Mouse (Mus musculus): ENCODE measurements at regions not wholly inside any gene's neighbourhood (a gene's known extent, or its start where the extent isn't known, plus 50 kb on each side); places are given as distances from the start of the nearest gene placed in this dataset.
"Not testable (repeated sequence)": the region's sequence is repeated elsewhere in the genome, so short reads cannot be mapped to it uniquely, and the experiment has no call there.

- DNase-seq (ENCODE audit: inconsistent ontology term) = peak; percentile 44
Observed at GRCm38 (mm10) chr14:87215099-87215498, 74.1 kb upstream of the Diaph3 start.

- DNase-seq (ENCODE audit: inconsistent ontology term) = no peak
Observed at GRCm38 (mm10) chr14:87217042-87217441, 76.0 kb upstream of the Diaph3 start.

DNA sequence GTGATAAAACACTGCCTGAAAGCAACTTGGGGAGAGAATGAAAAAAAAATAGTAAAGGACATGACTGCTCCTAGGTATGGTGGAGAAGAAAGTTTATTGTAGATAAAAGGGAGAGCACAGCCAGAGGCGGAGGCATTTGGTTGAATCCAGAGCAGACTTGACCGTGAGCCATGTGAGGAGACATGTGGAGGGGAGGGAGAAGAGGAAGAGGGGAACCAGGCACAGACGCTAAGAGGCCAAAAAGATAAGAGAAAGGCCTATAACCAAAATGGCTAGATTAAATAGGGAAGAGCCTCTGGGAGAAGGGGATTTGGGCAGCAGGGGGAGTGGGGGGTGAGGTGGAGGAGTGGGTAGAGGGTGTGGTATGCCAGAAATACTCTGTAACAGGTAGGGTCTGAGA, 78.9 kb upstream of the Diaph3 start:
- DNase-seq (ENCODE audit: inconsistent ontology term) = no peak

GRCm38 (mm10) chr14:87224870-87225269, 83.8 kb upstream of the Diaph3 start:
- DNase-seq (ENCODE audit: inconsistent ontology term) = no peak

GRCm38 (mm10) chr14:87249258-87249657, 108.2 kb upstream of the Diaph3 start:
- DNase-seq (ENCODE audit: inconsistent ontology term) = no peak

- no peak for DNase-seq (ENCODE audit: inconsistent ontology term)
Observed at GRCm38 (mm10) chr14:87255484-87256208, 114.6 kb upstream of the Diaph3 start.

DNA sequence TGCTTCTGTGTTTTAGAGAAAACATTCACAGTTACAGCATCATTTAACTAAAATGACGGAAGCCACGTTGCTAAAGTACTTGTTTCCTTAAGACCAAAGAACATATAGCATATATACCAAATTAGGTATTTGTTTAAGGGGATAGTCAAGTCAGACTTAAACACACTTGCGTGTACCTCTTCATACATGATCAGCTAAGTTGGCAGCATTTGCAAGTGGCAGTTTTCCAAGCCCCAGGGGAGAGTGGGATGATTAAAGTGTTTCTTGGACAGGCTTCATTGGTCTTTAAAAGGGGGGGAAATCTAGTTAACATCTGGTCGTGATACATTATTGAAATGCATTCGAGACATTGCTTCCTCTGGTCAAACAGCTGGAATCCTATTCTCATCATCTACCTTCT, 120.7 kb upstream of the Diaph3 start:
- no peak for DNase-seq (ENCODE audit: inconsistent ontology term)

DNA sequence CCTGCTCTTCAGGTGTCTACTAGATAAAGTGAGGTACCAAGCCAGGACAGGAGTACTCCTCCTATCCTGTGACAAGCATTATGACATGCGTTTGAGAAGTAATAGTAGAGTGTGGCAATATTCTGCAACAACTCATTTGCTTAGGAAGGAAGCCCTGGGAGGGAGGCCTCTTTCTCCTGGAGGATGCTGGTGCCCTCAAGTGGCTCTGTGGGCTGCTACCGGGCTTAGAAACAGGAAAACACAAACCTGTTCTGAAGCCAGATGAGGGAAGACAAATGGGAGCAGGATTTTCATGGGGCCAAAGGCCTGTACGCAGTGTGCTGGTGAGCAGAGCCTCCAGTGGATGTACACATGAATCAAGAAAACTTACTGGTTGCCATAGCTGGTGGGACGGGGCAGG, 123.8 kb upstream of the Diaph3 start:
- no peak for DNase-seq (ENCODE audit: inconsistent ontology term)

DNA sequence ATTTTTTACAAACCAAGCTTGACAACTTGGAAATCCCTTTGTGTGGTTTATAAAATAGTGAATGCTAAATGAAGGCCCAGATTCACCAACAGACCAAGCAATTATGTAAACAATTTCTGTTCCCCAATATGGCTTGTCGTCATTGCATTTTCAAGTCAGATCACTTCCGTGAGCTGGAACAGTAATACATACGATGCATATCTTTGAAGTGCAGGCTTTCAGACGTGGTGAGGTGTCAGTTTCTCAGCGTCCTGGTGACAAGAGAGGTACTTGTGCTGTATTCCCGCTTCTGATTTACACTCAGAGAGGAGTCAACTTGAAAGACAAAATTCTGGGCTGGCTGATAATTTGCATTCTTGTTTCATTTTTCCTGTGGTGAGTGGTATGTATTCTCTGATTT, 125.3 kb upstream of the Diaph3 start:
- DNase-seq (ENCODE audit: inconsistent ontology term) = no peak

- not testable (repeated sequence) for DNase-seq (ENCODE audit: inconsistent ontology term)
Observed at GRCm38 (mm10) chr14:87289266-87289665, 127.2 kb upstream of the Tdrd3 start.

DNA sequence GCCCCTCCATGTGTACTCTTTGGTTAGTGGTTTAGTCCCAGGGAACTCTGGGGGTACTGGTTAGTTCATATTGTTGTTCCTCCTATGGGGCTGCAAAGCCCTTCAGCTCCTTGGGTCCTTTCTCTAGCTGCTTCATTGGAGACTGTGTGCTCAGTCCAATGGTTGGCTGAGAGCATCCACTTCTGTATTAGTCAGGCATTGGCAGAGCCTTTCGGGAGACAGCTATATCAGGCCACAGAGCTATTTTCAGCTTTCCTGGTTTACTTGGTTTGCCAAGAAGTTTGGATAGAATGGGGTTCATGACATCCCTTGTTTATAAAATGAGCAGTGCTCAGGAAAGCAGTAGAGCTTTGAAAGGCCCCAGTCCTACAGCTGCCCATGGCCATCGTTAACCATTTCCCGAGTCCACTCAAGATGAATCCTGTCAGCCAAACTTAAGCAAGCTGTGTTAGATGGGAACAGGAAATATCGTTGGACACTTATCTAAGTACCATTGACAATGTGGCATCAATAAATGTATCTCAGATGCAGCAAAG, 126.7 kb upstream of the Tdrd3 start:
- peak; percentile 35 for DNase-seq (ENCODE audit: inconsistent ontology term)

DNA sequence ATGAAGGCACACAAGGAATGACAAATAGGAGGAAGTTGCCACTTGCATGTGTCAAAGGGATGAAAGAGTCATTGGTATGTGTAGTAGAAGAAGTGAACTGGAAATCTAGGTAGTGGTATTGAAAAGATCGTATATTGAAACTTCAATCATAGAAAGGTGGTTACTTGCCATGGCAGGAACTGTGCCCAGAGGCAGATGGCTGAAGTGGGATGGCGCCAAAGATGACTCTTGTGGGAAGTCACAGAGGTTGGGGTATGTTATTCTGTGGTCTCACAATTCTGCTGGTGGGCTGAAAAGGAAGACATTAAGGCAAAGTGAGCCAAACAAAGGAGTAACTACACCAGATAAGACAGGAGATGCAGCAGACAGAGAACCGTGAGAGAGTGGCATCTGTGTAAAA, 121.2 kb upstream of the Tdrd3 start:
- no peak for DNase-seq (ENCODE audit: inconsistent ontology term)

GRCm38 (mm10) chr14:87297160-87297559, 119.3 kb upstream of the Tdrd3 start:
- DNase-seq (ENCODE audit: inconsistent ontology term) = no peak

DNA sequence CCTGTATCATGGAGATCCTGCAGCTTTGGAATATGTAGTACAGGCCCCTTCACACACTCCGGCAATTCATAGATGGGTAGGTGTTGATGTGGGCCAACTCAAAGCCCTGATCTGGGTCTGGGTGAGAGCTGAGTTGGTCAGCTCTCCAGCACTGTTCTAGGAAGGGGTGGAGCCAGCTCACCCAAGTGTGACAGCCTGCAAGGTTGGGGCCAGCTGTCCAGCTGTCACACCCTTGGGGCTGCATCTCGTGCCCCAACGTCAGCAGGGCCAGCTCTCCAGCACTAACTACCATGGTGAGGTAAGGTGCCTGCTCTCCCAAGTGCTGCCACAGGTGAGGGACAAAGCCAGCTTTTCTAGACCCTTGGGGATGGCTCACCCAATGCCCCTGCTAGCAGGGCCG, 115.6 kb upstream of the Tdrd3 start:
- no peak for DNase-seq (ENCODE audit: inconsistent ontology term)

- no peak for DNase-seq (ENCODE audit: inconsistent ontology term)
Observed at GRCm38 (mm10) chr14:87301564-87301963, 114.9 kb upstream of the Tdrd3 start.

GRCm38 (mm10) chr14:87305481-87305880, 111.0 kb upstream of the Tdrd3 start:
- no peak for DNase-seq (ENCODE audit: inconsistent ontology term)

GRCm38 (mm10) chr14:87306011-87306410, 110.4 kb upstream of the Tdrd3 start:
- DNase-seq (ENCODE audit: inconsistent ontology term) = no peak

DNA sequence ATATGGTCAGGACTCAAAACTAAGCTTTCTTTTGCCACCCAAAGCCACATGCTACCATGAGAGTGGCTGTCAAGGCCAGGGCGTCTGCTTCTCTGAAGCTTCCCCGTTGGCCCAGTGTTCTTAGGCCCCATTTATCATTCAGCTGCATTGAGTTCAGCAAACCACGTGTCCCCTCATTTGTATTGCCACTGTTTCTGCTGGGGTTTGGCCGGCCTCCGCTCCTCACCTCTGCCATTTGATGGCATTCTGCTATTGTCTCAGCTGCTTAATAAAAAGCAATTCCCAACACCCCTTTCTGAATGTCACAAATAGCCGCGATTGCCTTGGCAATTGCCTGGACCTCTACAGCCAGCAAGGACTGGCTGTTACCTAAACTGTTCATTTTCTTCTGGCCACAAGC, 108.4 kb upstream of the Tdrd3 start:
- DNase-seq (ENCODE audit: inconsistent ontology term) = no peak

GRCm38 (mm10) chr14:87312318-87312717, 104.1 kb upstream of the Tdrd3 start:
- no peak for DNase-seq (ENCODE audit: inconsistent ontology term)

DNA sequence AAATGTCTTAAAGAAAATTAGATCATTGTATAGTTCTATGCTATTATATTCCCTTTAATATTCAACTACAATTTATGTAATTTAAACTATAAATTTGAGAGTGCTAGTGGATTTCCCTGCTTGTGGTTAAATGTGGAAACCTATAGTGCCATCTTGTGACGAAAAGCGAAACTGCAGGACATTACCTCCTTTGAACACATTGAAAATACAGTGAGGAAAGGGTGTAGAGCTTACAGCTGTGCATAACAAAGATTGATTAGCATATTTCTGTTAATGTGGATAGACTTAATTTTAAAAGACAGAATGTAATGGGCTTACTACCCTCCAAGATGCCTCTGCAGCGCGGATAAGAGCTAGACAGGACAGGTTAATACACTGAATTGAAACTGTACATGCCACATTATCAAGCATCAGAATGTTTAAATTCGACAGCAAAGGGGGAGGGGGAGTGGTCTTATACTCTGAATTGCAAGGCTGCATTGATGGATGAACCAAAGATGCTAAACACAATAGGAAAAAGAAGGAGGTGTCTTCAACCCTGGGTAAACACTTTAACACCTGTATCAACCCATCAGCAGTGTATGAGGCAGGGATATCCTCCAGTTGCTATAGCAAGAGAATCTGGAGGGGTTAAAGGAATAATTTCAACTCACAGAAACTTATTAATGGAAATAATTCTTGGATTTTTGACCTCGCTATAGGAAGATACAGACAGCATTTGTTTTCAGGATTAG, 101.3 kb upstream of the Tdrd3 start:
- peak; percentile 22 for DNase-seq (ENCODE audit: inconsistent ontology term)

GRCm38 (mm10) chr14:87327841-87328240, 88.6 kb upstream of the Tdrd3 start:
- peak; percentile 46 for DNase-seq (ENCODE audit: inconsistent ontology term)

- DNase-seq (ENCODE audit: inconsistent ontology term) = no peak
Observed at GRCm38 (mm10) chr14:87337950-87338526, 78.4 kb upstream of the Tdrd3 start.

GRCm38 (mm10) chr14:87344540-87344939, 71.9 kb upstream of the Tdrd3 start:
- DNase-seq (ENCODE audit: inconsistent ontology term) = no peak

Data from Muller cell, postnatal 12 days (primary cell).